Mouse (Mus musculus): Measurements from ENCODE around the gene Mapk7. TPM values are rescaled to one million over a fixed set of nuclear protein-coding genes. Genes with fewer than 3 reads are reported as not detected.

Gene Mapk7
- polyA plus RNA-seq, 1 experiment from 2014 or later, result 79.4 TPM

GRCm38 (mm10) chr11:61517971-61518370 is 23.8 kb upstream of the Mapk7 start:
- H3K9ac ChIP-seq, result no peak overlapping the region
- H3K4me1 ChIP-seq, result no peaks in the 10 kb centered on the region
- no peak overlapping the region for H3K4me2 ChIP-seq
- 88% methylated on average over 1 of the region's 1 CpGs for WGBS
- no peak for ATAC-seq (ENCODE audit: insufficient number of reproducible peaks, insufficient read depth, low FRiP score, low TSS enrichment, low read depth)
- peaks cover 72% of the 10 kb centered on the region for H3K36me3 ChIP-seq
- no peak overlapping the region for H3K4me3 ChIP-seq
- H3K27me3 ChIP-seq, result no peaks in the 10 kb centered on the region
- no peak overlapping the region for H3K27ac ChIP-seq
- no peaks in the 10 kb centered on the region for H3K9me3 ChIP-seq

- Histone ChIP-seq H3K4me1 (no peaks in the 10 kb centered on the region), H3K4me2 (no peak overlapping the region), H3K27me3 (no peaks in the 10 kb centered on the region), H3K36me3 (peaks cover 53% of the 10 kb centered on the region), H3K9ac (no peak overlapping the region), H3K27ac (no peak overlapping the region), H3K9me3 (no peaks in the 10 kb centered on the region), H3K4me3 (no peak overlapping the region)
- ATAC-seq (ENCODE audit: insufficient number of reproducible peaks, insufficient read depth, low FRiP score, low TSS enrichment, low read depth), result no peak
- 39% methylated on average over 3 of the region's 3 CpGs for WGBS
Measured at GRCm38 (mm10) chr11:61514953-61515352, 20.7 kb upstream of the Mapk7 start.

- H3K27ac ChIP-seq, result peak within 1 kb of the TSS; percentile 72
- H3K9me3 ChIP-seq, result no peaks in the 10 kb centered on the region
- peak within 1 kb of the TSS; percentile 76 for H3K4me2 ChIP-seq
- H3K9ac ChIP-seq, result peak within 1 kb of the TSS; percentile 82
- under 1% methylated on average over 39 of the region's 39 CpGs for WGBS
- peaks cover 12% of the 10 kb centered on the region; the same call in 1 of the 2 replicates for H3K36me3 ChIP-seq
- peaks cover 22% of the 10 kb centered on the region for H3K4me1 ChIP-seq
- peak within 1 kb of the TSS; percentile 72 for H3K4me3 ChIP-seq
- no peaks in the 10 kb centered on the region for H3K27me3 ChIP-seq
- ATAC-seq (ENCODE audit: insufficient number of reproducible peaks, insufficient read depth, low FRiP score, low TSS enrichment, low read depth), result peak; percentile 85
Measured at GRCm38 (mm10) chr11:61504713-61505257, 10.6 kb upstream of the Mapk7 start, which contains the start of gene B9d1. Gene B9d1, plus strand, starts transcription at chr11:61505144.

- WGBS, result 44% methylated on average over 8 of the region's 8 CpGs
- peak overlapping the region; percentile 72; the same call in 1 of the 2 replicates for H3K27ac ChIP-seq
- no peaks in the 10 kb centered on the region for H3K27me3 ChIP-seq
- H3K9me3 ChIP-seq, result no peaks in the 10 kb centered on the region
- H3K4me2 ChIP-seq, result no peak overlapping the region
- H3K4me1 ChIP-seq, result peaks cover 22% of the 10 kb centered on the region
- ATAC-seq (ENCODE audit: insufficient number of reproducible peaks, insufficient read depth, low FRiP score, low TSS enrichment, low read depth), result no peak
- peaks cover 9% of the 10 kb centered on the region; the same call in 1 of the 2 replicates for H3K36me3 ChIP-seq
- H3K4me3 ChIP-seq, result no peak overlapping the region
- no peak overlapping the region for H3K9ac ChIP-seq
Measured at GRCm38 (mm10) chr11:61503933-61504332, 9.7 kb upstream of the Mapk7 start.

GRCm38 (mm10) chr11:61498736-61499504 is 4.7 kb upstream of the Mapk7 start:
- ATAC-seq (ENCODE audit: insufficient number of reproducible peaks, insufficient read depth, low FRiP score, low TSS enrichment, low read depth), result no peak
- 66% methylated on average over 6 of the region's 6 CpGs for WGBS
- Histone ChIP-seq H3K4me2 (no peak overlapping the region), H3K27me3 (no peaks in the 10 kb centered on the region), H3K9me3 (no peaks in the 10 kb centered on the region), H3K27ac (no peak overlapping the region), H3K4me3 (no peak overlapping the region), H3K4me1 (peaks cover 5% of the 10 kb centered on the region), H3K9ac (no peak overlapping the region), H3K36me3 (no peaks in the 10 kb centered on the region)

- no peak for ATAC-seq (ENCODE audit: insufficient number of reproducible peaks, insufficient read depth, low FRiP score, low TSS enrichment, low read depth)
- Histone ChIP-seq H3K27me3 (no peaks in the 10 kb centered on the region), H3K4me2 (no peak overlapping the region), H3K27ac (no peak overlapping the region), H3K4me3 (no peak overlapping the region), H3K36me3 (peaks cover 4% of the 10 kb centered on the region), H3K9me3 (no peaks in the 10 kb centered on the region), H3K4me1 (peaks cover 9% of the 10 kb centered on the region), H3K9ac (no peak overlapping the region)
- 80% methylated on average over 1 of the region's 1 CpGs for WGBS
Measured at GRCm38 (mm10) chr11:61497490-61497889, 3.3 kb upstream of the Mapk7 start.

- Histone ChIP-seq H3K9me3 (no peaks in the 10 kb centered on the region), H3K4me2 (no peak overlapping the region), H3K27me3 (no peaks in the 10 kb centered on the region), H3K4me1 (peaks cover 18% of the 10 kb centered on the region), H3K36me3 (peaks cover 23% of the 10 kb centered on the region), H3K27ac (peak overlapping the region; percentile 92; the same call in 1 of the 2 replicates), H3K9ac (no peak overlapping the region), H3K4me3 (no peak overlapping the region)
- no peak for ATAC-seq (ENCODE audit: insufficient number of reproducible peaks, insufficient read depth, low FRiP score, low TSS enrichment, low read depth)
- 88% methylated on average over 2 of the region's 2 CpGs for WGBS
Measured at GRCm38 (mm10) chr11:61495528-61495927, 1.3 kb upstream of the Mapk7 start.

- no peaks in the 10 kb centered on the region for H3K27me3 ChIP-seq
- under 1% methylated on average over 49 of the region's 50 CpGs for WGBS
Measured at GRCm38 (mm10) chr11:61493525-61494128, 579 bp downstream of the Mapk7 start.

GRCm38 (mm10) chr11:61492749-61493401 is 1.3 kb downstream of the Mapk7 start:
- no peaks in the 10 kb centered on the region for H3K9me3 ChIP-seq
- peaks cover 49% of the 10 kb centered on the region for H3K36me3 ChIP-seq
- H3K4me3 ChIP-seq, result peak overlapping the region; percentile 93
- no peaks in the 10 kb centered on the region for H3K27me3 ChIP-seq
- peaks cover 42% of the 10 kb centered on the region for H3K4me1 ChIP-seq
- whole genome bisulfite sequencing, result 73% methylated on average over 12 of the region's 12 CpGs
- peak overlapping the region; percentile 91 for H3K9ac ChIP-seq
- ATAC-seq (ENCODE audit: insufficient number of reproducible peaks, insufficient read depth, low FRiP score, low TSS enrichment, low read depth), result no peak
- H3K4me2 ChIP-seq, result peak overlapping the region; percentile 89
- peak overlapping the region; percentile 92 for H3K27ac ChIP-seq

More at GRCm38 (mm10) chr11:61493525-61494128, 579 bp downstream of the Mapk7 start:
- peak overlapping the region; percentile 92 for H3K27ac ChIP-seq
- H3K36me3 ChIP-seq, result peaks cover 42% of the 10 kb centered on the region
- H3K9ac ChIP-seq, result peak overlapping the region; percentile 91
- no peaks in the 10 kb centered on the region for H3K9me3 ChIP-seq
- peak overlapping the region; percentile 89 for H3K4me2 ChIP-seq
- peaks cover 35% of the 10 kb centered on the region for H3K4me1 ChIP-seq
- peak; percentile 49 for ATAC-seq (ENCODE audit: insufficient number of reproducible peaks, insufficient read depth, low FRiP score, low TSS enrichment, low read depth)
- peak overlapping the region; percentile 93 for H3K4me3 ChIP-seq

GRCm38 (mm10) chr11:61490944-61491520 is 3.2 kb downstream of the Mapk7 start:
- Histone ChIP-seq H3K27me3 (no peaks in the 10 kb centered on the region), H3K4me2 (no peak overlapping the region), H3K4me3 (no peak overlapping the region), H3K9ac (no peak overlapping the region; the same call in 1 of the 2 replicates), H3K9me3 (no peaks in the 10 kb centered on the region), H3K27ac (no peak overlapping the region), H3K36me3 (peaks cover 55% of the 10 kb centered on the region), H3K4me1 (peaks cover 60% of the 10 kb centered on the region)
- no peak for ATAC-seq (ENCODE audit: insufficient number of reproducible peaks, insufficient read depth, low FRiP score, low TSS enrichment, low read depth)
- WGBS, result 92% methylated on average over 22 of the region's 22 CpGs

GRCm38 (mm10) chr11:61489874-61490273 is 4.3 kb downstream of the Mapk7 start:
- Histone ChIP-seq H3K27me3 (no peaks in the 10 kb centered on the region), H3K4me2 (no peak overlapping the region), H3K36me3 (peaks cover 55% of the 10 kb centered on the region), H3K27ac (peak overlapping the region; percentile 48; the same call in 1 of the 2 replicates), H3K4me3 (no peak overlapping the region), H3K4me1 (peaks cover 72% of the 10 kb centered on the region), H3K9ac (no peak overlapping the region; the same call in 1 of the 2 replicates), H3K9me3 (no peaks in the 10 kb centered on the region)
- ATAC-seq (ENCODE audit: insufficient number of reproducible peaks, insufficient read depth, low FRiP score, low TSS enrichment, low read depth), result no peak
- WGBS, result 94% methylated on average over 8 of the region's 8 CpGs
